Mouse (Mus musculus) neural tube, embryonic 11.5 days (tissue): Measurements from ENCODE around the gene Cwc25. TPM values are rescaled to one million over a fixed set of nuclear protein-coding genes. Genes with fewer than 3 reads are reported as not detected.
A peak's percentile ranks its signal among the peaks of the same experiment; 100 is the strongest.

Experiments used
- ATAC-seq: fragments of 200-750 bp; cut with Nextera tagmentation; 2 replicates; pipeline ENCODE4 v1.8.0; 2017; ENCODE audit warnings: moderate number of reproducible peaks, mild to moderate bottlenecking, moderate TSS enrichment, moderate library complexity; ENCODE audit not compliant: insufficient read depth, low FRiP score, low TSS enrichment
- DNase-seq: peaks from one replicate; pipeline ENCODE4 v3.0.0-alpha.2; 2015; ENCODE audit warnings: low spot score
- H3K27ac ChIP-seq: fragments of 300-500 bp; sonication (generic); 2 replicates; pipeline ENCODE4 v1.5.1; 2014; ENCODE audit warnings: low read depth, mild to moderate bottlenecking, low read length
- H3K27me3 ChIP-seq: fragments of 300-500 bp; sonication (generic); 2 replicates; pipeline ENCODE4 v1.6.1; 2014; ENCODE audit warnings: mild to moderate bottlenecking, low read length, mixed read lengths; ENCODE audit not compliant: control insufficient read depth, insufficient read depth
- H3K36me3 ChIP-seq: fragments of 300-500 bp; sonication (generic); 2 replicates; pipeline ENCODE4 v1.6.1; 2014; ENCODE audit warnings: mild to moderate bottlenecking, low read length, moderate library complexity, mixed read lengths; ENCODE audit not compliant: control insufficient read depth, insufficient read depth
- H3K4me1 ChIP-seq: fragments of 300-500 bp; sonication (generic); 2 replicates; pipeline ENCODE4 v1.6.1; 2014; ENCODE audit warnings: low read length, mixed read lengths; ENCODE audit not compliant: control insufficient read depth, insufficient read depth
- H3K4me2 ChIP-seq: fragments of 300-500 bp; sonication (generic); 2 replicates; pipeline ENCODE4 v1.6.1; 2014; ENCODE audit warnings: low read depth, mild to moderate bottlenecking, moderate library complexity
- H3K4me3 ChIP-seq: fragments of 300-500 bp; sonication (generic); 2 replicates; pipeline ENCODE4 v1.5.1; 2014; ENCODE audit warnings: low read depth, low read length
- H3K9ac ChIP-seq: fragments of 300-500 bp; sonication (generic); 2 replicates; pipeline ENCODE4 v1.6.1; 2014; ENCODE audit warnings: mild to moderate bottlenecking, low read length
- H3K9me3 ChIP-seq: fragments of 300-500 bp; sonication (generic); 2 replicates; pipeline ENCODE4 v1.6.1; 2016; ENCODE audit warnings: low read length; ENCODE audit not compliant: control insufficient read depth
- WGBS: fragments of 180-500 bp; shearing (Covaris S2); extraction: QIAGEN DNeasy Blood & Tissue Kit; methylation state at CpG from one replicate; pipeline ENCODE4 v1.1.7; 2014; 5-methylcytosine and 5-hydroxymethylcytosine counted together
- polyA plus RNA-seq: library from polyadenylated mRNA; unstranded; fragments of >200 nt; fragmentation: Nextera tagmentation; extraction: Ambion mirVana; gene quantifications from 2 replicates; pipeline ENCODE4 v1.2.1, GENCODE M21; 2014

Cwc25 gene
- polyA plus RNA-seq, 1 experiment from 2014 or later, result 13.7 TPM

GRCm38 (mm10) chr11:97744718-97745330, 21.5 kb downstream of the Cwc25 start:
- DNase-seq (peak; percentile 98), ATAC-seq (peak; percentile 94)
- peaks cover 6% of the 10 kb centered on the region; the same call in 1 of the 2 replicates for H3K36me3 ChIP-seq
- no peaks in the 10 kb centered on the region for H3K9me3 ChIP-seq
- peak overlapping the region; percentile 78 for H3K9ac ChIP-seq
- H3K4me3 ChIP-seq, result peak overlapping the region; percentile 82
- peaks cover 11% of the 10 kb centered on the region; the same call in 1 of the 2 replicates for H3K4me1 ChIP-seq
- peak overlapping the region; percentile 34 for H3K4me2 ChIP-seq
- WGBS, result under 1% methylated on average over 28 of the region's 57 CpGs
- peak overlapping the region; percentile 87 for H3K27ac ChIP-seq
- no peaks in the 10 kb centered on the region for H3K27me3 ChIP-seq

GRCm38 (mm10) chr11:97744063-97744717, 22.2 kb downstream of the Cwc25 start, which contains the start of gene Pip4k2b:
Gene Pip4k2b (minus strand): TSS chr11:97744704.
- Histone ChIP-seq H3K36me3 (peaks cover 6% of the 10 kb centered on the region; the same call in 1 of the 2 replicates), H3K9me3 (no peaks in the 10 kb centered on the region), H3K4me2 (peak within 1 kb of the TSS; percentile 69), H3K4me3 (peak within 1 kb of the TSS; percentile 82), H3K27me3 (no peaks in the 10 kb centered on the region), H3K9ac (peak within 1 kb of the TSS; percentile 78), H3K4me1 (peaks cover 11% of the 10 kb centered on the region; the same call in 1 of the 2 replicates), H3K27ac (peak within 1 kb of the TSS; percentile 87)
- DNase-seq (peak; percentile 60), ATAC-seq (peak; percentile 33)
- under 1% methylated on average over 49 of the region's 63 CpGs for WGBS

- DNase-seq, result no peak
- Histone ChIP-seq H3K9me3 (no peaks in the 10 kb centered on the region), H3K4me3 (peak overlapping the region; percentile 82), H3K36me3 (peaks cover 6% of the 10 kb centered on the region; the same call in 1 of the 2 replicates), H3K27me3 (no peaks in the 10 kb centered on the region), H3K4me2 (peak overlapping the region; percentile 69), H3K4me1 (peaks cover 11% of the 10 kb centered on the region; the same call in 1 of the 2 replicates), H3K27ac (no peak overlapping the region), H3K9ac (peak overlapping the region; percentile 15; the same call in 1 of the 2 replicates)
- 56% methylated on average over 9 of the region's 9 CpGs for WGBS
- ATAC-seq, result no peak
Observed at GRCm38 (mm10) chr11:97743423-97743822, 22.9 kb downstream of the Cwc25 start.

DNA sequence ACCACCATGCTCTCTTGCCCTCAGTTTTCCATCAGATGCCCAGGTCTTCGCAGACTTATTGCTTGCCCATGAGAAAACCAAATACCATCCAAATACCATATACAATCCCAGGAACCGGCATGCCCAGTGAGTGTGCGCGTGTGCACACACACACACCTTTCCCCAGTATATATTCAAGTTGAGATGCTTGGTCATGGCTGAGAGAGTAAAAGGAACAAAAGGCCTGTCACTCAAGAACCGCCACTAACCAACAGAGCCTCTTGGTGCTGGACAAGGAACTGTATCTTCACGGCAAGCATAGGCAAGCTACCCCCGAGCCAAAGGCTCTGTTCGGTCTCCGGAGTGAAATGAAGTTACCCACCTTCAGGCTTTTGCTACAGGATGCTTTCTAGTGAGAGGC, 23.8 kb downstream of the Cwc25 start:
- Histone ChIP-seq H3K9ac (no peak overlapping the region), H3K27me3 (no peaks in the 10 kb centered on the region), H3K27ac (no peak overlapping the region), H3K4me1 (peaks cover 11% of the 10 kb centered on the region; the same call in 1 of the 2 replicates), H3K4me3 (no peak overlapping the region), H3K36me3 (peaks cover 6% of the 10 kb centered on the region; the same call in 1 of the 2 replicates), H3K9me3 (no peaks in the 10 kb centered on the region), H3K4me2 (peak overlapping the region; percentile 69)
- ATAC-seq, result no peak
- DNase-seq, result no peak
- WGBS, result 92% methylated on average over 9 of the region's 9 CpGs

DNA sequence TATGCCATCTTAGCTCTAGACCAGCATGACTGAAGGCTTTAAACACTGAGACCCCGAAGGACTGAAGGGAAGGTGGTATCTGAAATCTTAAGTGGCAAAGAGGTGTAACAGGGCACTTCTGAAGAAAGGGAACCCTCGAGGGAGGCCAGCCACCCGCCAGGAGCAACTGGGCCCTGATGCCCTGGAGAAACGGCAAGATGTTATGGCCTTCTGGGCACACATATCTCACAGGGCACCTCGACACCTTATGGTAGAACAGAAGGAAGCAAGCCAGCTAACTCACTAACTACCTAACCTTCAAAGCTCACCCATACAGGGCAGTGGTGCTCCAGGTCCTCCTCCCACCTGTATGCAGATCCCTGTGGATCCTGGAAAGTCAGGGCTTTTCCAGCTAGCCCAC, 24.2 kb downstream of the Cwc25 start:
- no peak for ATAC-seq
- DNase-seq, result no peak
- Histone ChIP-seq H3K9me3 (no peaks in the 10 kb centered on the region), H3K4me3 (no peak overlapping the region), H3K27me3 (no peaks in the 10 kb centered on the region), H3K4me2 (no peak overlapping the region), H3K9ac (no peak overlapping the region), H3K27ac (no peak overlapping the region), H3K36me3 (peaks cover 3% of the 10 kb centered on the region; the same call in 1 of the 2 replicates), H3K4me1 (peaks cover 11% of the 10 kb centered on the region; the same call in 1 of the 2 replicates)
- 92% methylated on average over 5 of the region's 5 CpGs for WGBS

DNA sequence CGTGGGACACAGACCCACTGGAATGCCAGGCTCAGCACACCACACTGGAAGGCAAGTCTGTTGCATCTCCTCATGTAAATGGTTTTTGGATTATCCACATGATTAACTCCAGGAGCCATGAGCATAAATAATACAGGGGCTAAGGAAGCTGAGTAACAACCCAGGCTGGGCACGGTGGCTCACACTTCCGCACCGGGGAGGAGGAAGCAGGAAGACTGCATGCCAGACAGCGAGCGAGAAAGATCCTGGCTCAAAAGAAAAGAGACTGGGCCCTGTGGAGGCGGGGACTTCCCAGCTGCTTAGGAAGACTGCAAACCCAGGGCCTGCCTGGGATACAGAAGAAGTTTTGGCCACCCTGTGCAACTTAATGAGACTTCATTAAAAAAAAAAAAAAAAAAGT, 26.2 kb downstream of the Cwc25 start:
- Histone ChIP-seq H3K4me3 (no peak overlapping the region), H3K9ac (no peak overlapping the region), H3K4me2 (no peak overlapping the region), H3K27me3 (no peaks in the 10 kb centered on the region), H3K9me3 (no peaks in the 10 kb centered on the region), H3K27ac (no peak overlapping the region), H3K36me3 (no peaks in the 10 kb centered on the region), H3K4me1 (peaks cover 11% of the 10 kb centered on the region; the same call in 1 of the 2 replicates)
- ATAC-seq (no peak), DNase-seq (no peak)
- 65% methylated on average over 7 of the region's 7 CpGs for WGBS

DNA sequence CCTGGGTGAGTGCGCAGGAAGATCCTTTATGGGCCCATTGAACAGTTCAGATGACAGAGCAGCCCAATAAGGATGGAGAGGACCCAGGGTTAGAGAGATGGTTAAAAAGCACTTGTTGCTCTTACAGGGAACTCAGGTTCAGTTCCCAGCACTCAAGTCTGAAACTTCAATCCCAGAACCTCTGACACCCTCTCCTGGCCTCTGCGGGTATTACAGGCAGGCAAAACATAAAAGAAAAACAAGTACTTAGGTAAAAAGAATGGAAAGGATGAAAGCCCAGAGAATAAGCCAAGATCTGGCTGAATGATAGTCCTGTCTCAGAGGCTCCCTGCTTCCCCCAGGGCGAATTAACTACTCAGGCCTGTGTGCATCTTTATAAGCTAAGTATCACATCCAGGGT, 27.2 kb downstream of the Cwc25 start:
- no peak overlapping the region for H3K27ac ChIP-seq
- no peak overlapping the region for H3K4me2 ChIP-seq
- H3K4me3 ChIP-seq, result no peak overlapping the region
- 88% methylated on average over 3 of the region's 3 CpGs for WGBS
- H3K9ac ChIP-seq, result no peak overlapping the region
- no peaks in the 10 kb centered on the region for H3K27me3 ChIP-seq
- no peaks in the 10 kb centered on the region for H3K9me3 ChIP-seq
- H3K36me3 ChIP-seq, result no peaks in the 10 kb centered on the region
- DNase-seq (no peak), ATAC-seq (no peak)
- H3K4me1 ChIP-seq, result peaks cover 11% of the 10 kb centered on the region; the same call in 1 of the 2 replicates

- Histone ChIP-seq H3K9me3 (no peaks in the 10 kb centered on the region), H3K9ac (no peak overlapping the region), H3K27ac (no peak overlapping the region), H3K4me1 (peaks cover 11% of the 10 kb centered on the region; the same call in 1 of the 2 replicates), H3K27me3 (no peaks in the 10 kb centered on the region), H3K36me3 (no peaks in the 10 kb centered on the region), H3K4me3 (no peak overlapping the region), H3K4me2 (no peak overlapping the region)
- WGBS, result 68% methylated on average over 6 of the region's 6 CpGs
- DNase-seq (no peak), ATAC-seq (no peak)
Observed at GRCm38 (mm10) chr11:97738703-97739102, 27.7 kb downstream of the Cwc25 start.
